Mouse (Mus musculus): ENCODE measurements around the gene Rpl35a.

DNA sequence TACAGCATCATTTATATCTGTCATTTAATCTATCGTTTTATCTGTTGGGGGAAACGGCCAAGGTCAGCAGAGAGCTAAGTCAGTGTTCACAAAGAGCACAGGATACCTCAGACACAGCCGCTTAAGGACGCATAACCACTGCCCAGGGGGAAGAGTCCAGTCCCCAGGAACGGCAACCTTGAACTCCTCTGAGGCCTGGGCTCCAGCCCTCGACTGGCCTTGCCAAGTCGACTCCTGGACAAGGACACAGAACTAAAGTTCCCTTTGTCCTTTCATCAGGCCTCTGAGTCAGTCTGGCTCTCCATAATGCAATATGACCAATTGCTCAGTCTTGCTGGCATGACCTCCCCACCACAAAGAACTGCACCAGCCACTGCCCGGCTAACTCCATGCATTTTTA, 29.4 kb downstream of the Rpl35a start:
- TF ChIP-seq CTCF (IDR thresholded peaks at IDR 0.05; ENCODE audit: extremely low read depth, insufficient read depth, insufficient read length, insufficient replicate concordance), result no peak
- no peak for TF ChIP-seq POLR2A (IDR thresholded peaks at IDR 0.05; ENCODE audit: low read depth, low read length)
